Mouse (Mus musculus): ENCODE results near the gene Gm20390.

GRCm38 (mm10) chr11:93965391-93965790 lies 2.7 kb downstream of the Gm20390 start:
- no peak for TF ChIP-seq CTCF (IDR thresholded peaks at IDR 0.05; ENCODE audit: low read depth)
- TF ChIP-seq EP300 (optimal IDR thresholded peaks at IDR 0.05), result no peak

All from stomach, postnatal 0 days (tissue).